Mouse (Mus musculus) mouse trophoblast stem cell (cell line): Measurements from ENCODE around the gene Adarb2.

Experiments used
- in situ Hi-C, 2 experiments: fragments of 300-500 bp; cut with MseI, MboI; formaldehyde crosslinking; loops; 2 replicates in 1 of 2; 3 replicates in 1 of 2; pipeline ENCODE4 v1.15.1; 2025

Adarb2 gene

DNA sequence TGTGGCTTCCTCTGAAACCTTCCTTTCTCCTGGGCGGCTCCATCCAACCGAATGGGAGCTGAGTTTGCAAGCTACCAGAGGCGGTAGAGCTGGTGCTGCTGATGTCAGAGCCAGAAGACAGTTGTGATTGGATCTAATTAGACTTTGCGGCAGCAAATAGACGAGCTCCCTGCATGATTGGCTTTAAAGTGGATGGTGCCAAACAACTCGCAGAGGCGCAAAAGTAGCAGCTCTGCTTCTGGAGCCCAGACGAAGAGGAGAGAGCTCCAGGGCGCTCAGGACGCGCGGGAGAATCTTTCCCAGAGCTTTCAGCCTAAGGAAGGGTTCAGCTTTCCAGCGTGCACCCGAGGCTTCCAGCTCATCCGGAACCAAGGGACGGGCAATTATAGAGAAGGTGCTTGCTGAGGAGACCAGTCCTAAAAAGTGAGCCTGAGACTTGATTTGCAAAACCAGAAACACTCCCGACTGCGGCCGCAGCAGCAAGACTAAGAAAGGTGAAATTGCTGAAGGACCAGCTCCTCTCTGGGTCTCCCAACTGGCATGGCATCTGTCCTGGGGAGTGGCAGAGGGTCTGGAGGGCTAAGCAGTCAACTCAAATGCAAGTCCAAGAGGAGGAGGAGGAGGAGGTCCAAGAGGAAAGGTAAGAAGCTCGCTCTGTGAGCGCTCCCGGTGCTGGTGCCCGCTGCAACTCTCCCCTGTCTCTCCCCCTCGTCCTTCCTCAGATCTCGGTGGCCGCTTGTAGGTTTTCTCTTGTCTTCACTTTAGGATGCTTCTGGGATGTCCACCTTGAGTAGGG, at the start of gene Adarb2:
Gene Adarb2, plus strand, starts transcription at position 186 of the 796 bp plus-strand sequence.
- in situ Hi-C loops = no loop called here

DNA sequence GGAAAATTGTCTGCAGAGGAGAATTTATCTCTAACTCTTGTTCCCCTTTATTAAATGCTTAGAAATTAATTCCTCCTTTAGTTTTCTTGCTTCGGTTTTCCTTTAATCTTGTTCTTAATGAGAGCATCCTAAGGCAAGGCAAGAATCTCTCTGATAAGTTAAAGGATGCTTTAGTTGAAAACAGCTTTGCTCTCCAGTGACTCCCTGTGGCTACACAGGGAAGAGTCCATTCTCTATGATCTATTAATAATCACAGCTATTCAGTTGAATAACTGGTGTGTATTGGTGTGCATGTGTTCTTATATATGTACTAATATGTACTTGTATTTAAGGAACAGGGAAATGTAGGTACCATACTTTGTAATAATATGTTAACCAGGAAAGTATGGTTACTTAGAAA, 28.9 kb upstream of the Adarb2 start:
- in situ Hi-C loops = no loop called here

DNA sequence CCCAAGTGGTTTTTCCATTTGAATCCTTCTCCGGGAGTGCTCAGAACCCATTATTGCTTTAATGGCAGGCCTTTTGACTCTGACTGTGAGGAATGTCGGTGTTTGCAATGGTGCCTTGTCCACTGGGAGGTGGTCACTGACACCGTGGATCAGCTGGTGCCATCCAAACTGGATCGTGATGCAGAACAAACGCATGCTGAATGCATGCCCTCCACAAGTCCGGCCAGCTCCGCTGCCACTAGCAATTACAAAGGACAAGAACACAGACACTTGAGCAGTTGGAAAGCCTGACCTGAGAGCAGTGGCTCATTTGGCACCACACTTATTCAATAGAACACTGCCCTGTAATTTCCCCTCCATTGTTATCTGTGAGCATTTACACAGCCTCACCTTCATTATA, 10.7 kb upstream of the Adarb2 start:
- in situ Hi-C loops = no loop called here

DNA sequence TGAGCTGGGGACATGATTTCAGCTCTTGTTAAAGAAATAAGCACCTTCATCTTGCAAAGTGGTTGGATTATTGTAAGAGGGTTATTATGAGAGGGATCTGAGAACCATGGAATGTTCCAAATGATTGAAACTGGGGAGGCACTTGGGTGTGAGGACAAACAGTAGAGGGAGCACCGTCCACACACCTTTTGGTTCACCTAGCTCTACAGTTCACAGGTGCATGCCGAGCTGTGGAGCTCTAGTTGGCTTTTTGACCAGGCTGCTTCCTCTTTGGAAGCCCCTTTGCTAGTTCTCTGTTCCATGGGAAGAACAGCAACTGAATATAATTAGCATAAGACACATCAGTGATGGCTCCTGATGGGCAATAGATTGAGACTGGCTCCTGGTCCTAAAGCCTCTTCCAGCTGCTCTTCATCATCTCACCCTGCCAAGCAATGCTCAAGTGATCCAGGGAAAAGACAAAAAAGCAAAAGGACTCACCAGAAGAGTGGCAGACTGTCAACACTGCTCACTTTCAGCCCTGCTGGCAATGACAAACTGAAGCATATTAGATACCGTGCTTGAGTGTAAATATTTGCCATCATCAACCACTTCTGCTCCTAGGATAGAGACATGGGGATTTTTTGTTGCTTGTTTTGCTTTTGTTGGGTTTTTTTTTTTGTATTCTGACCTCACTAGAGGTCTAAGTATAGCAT, 3.3 kb upstream of the Adarb2 start:
- in situ Hi-C loops = no loop called here

DNA sequence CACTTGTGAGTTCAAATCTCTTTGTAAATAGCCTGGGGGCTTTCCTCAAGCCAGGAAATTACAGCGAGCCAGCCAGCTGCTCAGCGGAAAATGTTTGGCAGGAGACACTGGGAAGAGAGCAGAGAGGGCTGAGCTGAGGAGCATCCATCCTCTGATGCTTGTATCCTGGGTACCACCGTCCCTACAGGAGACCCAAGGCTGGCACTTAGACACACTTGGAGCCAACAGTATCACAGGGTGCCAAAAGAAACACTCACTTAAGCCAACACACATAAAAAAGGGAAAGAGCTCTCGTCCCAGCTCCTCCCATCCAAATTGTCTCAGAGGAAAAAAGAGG, 779 bp downstream of the Adarb2 start:
- in situ Hi-C loops = no loop called here

DNA sequence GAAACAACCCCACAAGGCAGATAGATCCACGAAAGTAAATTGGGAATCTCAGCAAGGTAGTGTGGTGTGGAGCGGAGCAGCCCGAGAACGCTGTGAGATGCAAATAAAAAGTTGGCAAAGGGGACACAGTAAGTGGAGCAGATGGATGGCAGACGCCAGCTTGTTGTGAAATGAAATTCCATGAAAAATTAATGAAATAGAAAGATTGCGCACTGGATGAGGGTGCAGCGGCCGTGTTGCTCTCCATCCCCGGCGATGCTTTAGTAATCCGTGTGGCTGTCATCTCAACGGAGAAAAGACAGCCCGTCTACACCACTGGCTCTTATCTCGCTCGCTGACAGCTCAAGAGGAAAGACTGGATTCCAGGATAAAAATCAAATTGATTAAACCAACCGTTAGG, 4.7 kb downstream of the Adarb2 start:
- in situ Hi-C loops = no loop called here

DNA sequence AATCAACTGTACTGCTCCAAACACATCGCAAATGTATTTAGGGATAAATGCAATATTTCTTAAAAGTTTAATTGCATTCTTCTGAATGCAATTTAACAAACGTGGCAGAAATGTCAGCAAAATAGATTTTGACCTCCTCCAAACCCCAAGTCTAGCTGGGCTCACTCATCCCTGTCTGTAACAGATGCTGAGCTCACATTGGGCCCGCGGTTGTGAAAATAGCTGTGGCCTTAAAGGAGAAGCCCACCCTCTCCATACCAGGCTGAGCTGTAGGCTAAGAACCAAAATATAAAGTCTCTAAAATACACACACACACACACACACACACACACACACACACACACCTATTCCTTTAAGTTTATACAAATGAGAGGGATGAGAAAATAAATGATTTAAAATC, 8.1 kb downstream of the Adarb2 start:
- in situ Hi-C loops = no loop called here

DNA sequence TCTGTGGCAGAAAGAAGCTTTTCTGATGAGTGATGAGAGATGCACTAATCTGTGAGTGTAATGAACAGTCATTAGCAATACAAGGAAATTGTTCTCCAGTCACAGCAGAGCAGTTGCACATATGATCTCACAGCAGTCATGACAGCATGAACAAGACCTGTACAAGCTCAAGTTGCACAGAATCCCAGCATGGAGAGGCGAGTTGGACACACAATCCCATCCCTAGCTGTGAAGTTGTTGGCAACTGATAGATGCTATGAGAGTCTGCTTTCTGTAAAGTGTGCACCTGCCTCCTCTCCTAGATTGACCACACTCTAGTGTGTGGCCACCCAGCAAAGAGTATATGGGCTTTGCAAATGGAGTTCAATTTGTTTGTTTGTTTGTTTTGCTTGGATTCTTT, 36.2 kb downstream of the Adarb2 start:
- in situ Hi-C loops = no loop called here

DNA sequence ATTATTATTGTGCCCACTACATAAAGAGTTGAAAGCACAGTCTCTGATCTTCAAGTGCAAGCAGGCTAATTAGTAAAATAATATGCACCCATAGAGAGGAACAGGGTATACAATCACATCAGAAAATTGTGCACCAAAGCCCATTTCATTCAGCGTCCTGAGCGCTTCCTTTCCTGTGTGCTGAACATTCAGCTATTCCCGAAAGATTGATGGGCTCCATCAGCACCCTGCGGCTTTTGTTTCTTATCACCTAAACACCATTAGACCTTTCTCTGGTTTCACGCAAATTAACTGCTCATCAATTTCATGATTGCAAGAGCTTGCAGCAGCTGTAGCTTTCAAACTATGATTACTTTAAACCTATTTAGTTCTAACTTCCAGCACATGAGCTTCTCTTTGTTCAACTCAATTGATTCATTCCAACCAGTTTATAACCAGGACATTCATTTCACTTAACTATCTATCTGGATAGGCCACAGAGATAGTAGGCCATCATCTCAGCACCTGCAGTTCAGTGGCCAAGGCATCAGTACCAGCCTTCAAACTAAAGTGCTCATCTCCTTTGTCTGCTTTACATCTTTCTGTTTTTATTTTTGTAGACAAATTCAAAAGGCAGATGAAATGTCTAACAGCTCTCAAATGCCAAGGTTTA, 45.5 kb downstream of the Adarb2 start:
- in situ Hi-C loops = no loop called here

DNA sequence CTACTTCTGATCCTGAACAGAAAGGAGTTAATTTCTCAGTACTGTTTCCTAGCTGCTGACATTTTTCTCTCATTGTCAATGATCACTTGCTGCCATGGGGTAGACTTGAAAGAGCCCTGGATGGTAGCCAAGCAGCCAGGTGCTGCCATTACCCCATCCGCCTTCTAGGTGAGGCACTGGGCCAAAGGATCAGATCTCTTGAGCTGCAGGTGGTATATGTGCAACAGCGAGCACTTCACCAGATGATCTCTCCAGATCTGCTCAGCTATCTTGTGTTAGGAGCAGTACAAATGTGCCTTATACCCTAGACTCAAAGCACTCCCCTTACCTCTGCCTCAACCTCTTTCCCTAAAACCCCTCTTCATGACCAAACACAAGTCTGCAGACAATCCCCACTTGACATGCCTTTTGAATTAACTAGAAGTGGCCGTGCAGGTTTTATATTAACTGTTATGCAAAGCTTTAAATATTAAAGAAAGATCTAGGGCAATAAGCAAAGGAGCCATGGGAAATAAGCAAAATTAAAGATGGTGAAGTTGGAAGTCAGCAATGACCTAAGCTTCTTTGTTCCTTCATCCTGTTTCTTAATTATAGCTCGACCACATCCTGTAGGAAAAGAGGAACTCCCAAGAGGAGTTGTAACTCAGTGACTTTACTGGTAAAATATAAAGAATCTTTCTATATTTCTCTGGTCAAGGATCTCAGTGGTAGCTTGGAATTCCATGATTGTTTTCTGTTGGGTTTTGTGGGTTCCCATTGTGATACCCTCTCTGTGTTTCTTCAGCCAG, 69.7 kb downstream of the Adarb2 start:
- in situ Hi-C loops = no loop called here

DNA sequence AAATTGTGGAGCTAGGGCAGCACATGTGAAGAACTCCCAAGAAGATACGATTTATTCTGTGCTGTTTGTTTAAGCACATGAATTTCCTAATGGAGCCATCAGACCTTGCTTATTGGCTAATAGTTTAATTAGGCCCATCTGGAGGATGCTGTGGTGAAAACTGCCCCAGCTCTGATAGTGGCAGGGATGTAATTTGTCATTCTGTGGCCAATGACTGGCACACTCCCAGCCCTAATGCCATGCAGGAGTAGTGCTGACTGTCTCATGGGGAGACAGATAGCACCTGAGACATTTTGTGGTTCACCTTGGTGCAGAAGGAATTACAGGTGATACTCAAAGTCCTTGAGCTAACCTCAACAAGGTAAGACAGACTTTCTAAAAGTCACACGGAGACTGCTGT, 80.5 kb downstream of the Adarb2 start:
- in situ Hi-C loops = no loop called here

DNA sequence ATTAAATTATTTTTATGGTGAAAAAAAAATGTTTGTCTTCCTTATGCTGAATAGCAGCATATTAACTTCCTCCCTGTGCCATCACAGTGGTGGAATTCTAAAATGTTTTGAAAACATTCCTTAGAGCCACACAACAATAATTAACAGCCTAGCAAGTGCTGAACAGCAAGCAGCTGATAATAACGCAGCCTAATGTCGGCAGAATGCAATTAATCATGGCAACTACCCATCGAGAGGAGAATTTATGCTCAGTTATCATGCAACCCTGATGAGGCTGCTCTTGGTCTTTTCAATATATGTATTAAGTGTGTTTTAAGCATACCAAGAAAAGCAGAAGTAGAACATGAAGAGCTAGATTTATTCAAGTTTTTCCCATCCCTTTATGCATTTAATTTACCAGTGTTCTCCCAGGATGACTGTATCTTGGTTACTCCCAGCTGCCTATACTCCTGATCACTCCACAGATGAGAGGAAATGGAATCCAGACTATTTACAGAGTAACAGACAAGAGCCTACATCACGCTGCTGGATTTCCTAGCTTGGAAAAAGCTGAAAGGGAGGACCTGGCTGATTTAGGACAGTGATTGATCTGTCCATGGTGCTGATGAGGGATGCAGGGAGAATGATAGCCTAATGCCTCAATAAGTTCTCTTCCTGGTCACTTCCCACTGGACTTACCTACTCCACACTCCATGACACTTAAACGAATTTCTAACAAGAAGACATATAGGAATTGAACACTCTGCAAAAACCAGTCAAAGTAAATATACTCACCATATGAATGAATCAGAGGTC, 113.9 kb downstream of the Adarb2 start:
- in situ Hi-C loops = no loop called here

DNA sequence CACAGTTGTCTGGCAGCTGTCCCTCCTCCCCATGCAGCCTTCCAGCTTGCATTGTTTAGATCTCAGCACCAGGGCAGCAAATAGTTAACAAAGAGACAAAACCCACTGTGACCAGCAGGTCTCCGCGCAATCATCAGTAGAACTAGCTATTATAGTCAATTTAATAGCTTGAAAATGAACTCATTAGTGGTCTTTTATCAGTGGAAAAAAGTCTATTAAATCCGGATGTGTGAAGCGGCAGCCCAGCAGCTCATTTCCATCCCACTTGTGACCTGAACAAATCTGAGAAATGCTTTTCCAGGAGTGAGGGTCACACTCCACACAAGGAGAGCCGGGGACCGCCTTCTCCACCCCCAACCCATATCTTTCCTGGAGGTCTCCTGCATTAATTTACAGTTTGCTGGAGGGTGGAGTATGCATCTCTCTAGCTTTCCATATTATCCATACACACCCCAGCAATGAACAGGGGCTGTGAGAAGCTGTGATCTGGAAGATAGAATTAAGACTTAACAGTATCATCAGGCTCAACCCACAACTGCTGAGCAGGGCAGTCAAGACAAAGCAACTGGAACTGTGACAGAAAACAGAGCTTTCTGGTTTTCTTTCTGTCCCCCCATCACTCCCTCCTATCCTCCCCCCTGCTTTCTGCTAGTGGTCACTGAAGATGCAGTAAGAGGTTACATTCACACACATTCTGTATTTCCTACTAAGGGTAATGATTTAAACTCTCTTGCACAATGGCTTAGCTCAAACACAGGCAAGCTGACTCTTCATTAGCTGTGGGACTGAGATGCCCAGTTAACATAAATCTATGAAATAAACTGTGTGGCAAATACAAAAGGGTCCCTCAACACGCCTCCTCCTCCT, 131.2 kb downstream of the Adarb2 start:
- in situ Hi-C loops = no loop called here

DNA sequence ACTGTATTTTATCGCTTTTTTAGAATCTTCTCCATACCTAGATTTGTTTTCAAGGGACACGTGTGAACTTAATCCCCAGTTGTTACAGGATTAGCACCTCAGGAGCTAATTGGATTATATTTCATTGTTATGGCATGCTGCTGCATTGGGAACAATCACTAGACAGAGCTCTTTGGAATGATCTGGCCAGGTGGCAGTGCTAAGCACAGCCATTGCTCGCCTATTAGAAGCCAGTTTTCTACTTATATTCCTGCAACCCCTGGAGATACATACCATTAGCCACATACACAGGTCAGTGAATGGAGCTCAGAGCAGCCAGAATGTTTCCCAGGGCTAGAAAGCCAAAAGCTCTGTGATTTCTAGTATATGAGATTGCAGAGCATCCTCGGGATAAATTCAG, 131.9 kb downstream of the Adarb2 start:
- in situ Hi-C loops = no loop called here

DNA sequence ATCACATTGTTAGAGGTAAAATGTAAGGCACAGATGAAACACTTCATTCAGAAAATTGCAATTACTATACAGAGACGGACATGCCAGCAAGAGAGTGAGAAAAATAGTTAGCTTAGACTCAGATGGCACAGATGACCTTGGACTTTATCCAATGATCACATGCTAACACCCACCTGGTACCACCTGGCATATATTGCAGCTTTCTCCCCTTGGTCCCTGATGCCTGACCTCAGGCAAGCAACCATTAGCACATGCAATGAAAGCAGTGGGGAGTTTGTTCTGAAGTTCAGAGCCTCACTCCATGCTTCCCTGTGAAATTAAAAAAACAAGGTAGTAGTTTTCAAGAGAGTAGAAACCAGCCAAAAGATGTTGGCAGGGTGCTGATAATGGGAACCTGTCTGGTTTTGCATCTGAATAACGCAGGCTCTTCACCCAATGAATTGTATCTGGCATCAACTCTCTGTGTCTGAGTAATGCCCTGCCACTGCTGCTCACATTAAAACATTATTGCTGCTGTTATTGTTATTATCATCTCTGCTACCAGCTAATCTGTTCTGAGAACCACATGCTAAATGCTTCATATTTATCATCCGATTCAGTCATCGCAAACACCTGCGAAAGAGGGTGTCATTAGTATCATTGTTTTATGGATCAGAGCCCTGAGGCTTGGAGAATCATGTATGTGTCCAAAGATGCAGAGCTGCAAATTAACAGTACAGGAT, 138.6 kb downstream of the Adarb2 start:
- in situ Hi-C loops = no loop called here

DNA sequence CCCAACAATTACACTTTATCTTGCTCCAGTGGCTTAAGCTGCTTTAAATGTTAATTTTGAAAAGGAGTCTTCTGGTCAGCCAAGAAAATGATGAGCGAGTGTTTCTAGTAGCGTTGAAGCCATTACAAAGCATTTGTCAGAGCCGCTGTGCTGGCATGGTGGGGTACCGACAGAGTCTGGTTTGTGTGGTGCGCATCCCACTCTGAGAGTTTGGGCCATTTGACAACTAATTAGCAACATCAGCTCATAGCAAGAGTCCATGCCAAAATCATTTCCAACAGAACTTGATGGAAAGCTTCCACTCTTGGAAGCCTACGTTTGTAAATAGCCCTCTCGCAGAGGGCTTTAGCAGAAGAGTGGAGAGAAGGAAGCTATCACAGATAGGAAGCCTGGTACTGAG, 144.5 kb downstream of the Adarb2 start:
- in situ Hi-C loops = no loop called here

DNA sequence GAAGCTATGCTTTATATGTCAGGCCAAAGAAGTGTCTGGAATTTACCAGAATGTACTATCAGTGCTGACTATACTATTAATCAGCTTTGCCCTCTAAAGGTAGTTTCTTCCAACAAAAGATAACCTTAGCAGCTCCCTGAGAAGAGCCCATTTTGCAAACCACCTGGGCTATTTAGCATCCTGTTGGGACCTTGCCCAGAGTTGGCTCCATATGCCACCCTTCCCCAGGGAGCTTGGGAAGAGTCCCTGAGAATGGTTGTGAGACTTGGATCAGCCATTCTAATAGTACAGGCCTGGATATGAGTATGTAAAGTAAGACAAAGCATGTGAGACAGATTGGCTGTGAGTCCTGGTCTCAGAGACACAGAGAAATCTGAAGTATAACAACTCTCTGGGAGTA, 149.7 kb downstream of the Adarb2 start:
- in situ Hi-C loops = no loop called here

DNA sequence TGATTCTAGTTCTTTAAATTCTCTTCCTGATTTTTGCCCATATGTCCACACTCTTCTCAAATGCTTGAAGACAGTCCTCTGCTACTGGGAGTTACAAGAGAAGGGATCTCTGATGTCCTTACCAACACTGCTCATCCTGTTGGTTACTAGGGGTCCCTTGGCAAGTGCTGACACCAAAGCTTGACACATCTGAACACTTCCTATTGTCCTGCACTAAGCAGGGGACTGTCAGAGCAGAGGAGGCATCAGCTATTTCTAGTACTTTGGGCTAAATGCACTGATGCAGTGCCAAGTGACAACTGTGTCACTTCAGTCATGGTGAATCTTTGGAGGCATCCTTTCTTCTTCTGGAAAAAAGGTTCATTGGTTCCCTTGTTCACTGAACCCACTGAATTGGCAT, 150.3 kb downstream of the Adarb2 start:
- in situ Hi-C loops = no loop called here

DNA sequence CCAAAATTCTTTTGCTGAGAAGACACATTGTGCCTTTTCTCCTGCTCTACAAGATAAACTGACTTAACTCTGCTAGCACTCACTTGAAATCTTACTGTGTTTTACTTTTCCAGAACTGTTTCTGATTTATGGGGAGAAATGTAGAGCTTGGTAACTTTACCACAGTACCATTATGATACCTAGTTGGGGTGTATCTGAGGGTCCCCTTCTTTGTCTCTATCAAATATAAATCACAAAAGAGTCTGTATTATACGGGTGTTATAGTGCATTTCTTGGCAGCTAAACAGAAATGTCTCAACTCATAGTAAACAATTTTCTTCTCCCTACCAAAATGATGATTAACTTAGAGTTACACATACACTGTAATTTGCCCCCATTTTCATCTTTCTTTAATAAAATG, 162.9 kb downstream of the Adarb2 start:
- in situ Hi-C loops = no loop called here

DNA sequence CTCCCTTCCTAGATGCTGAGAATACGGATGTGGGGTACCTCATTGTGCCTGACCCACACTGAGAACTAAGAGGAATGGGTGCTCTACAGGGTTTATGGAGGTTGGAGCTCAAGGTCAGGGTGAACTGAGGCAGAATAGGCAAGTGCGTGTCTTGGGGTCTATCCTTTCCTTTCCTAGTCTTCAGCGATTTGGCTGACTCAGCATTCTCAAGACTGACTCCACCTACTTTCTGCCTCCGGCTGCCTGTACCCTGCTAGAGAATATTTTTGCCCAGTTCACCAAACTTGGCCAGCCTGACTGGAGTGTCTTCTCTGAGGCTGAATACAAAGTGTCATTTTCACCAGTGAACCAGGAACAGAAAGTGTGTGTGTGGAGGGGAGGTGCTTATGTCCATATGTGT, 163.4 kb downstream of the Adarb2 start:
- in situ Hi-C loops = no loop called here
